Mouse (Mus musculus) E14TG2a.4 (cell line): ENCODE results near the gene Wbp4.

Source experiments
- CTCF ChIP-seq: conservative IDR thresholded peaks from 2 replicates; pipeline ENCODE4 v1.5.1; 2014; ENCODE audit warnings: low read length
- NANOG ChIP-seq: IDR thresholded peaks from 2 replicates; pipeline ENCODE4 v1.6.1; 2014; ENCODE audit warnings: borderline replicate concordance, low read length, mixed read lengths
- POU5F1 ChIP-seq: IDR thresholded peaks from 2 replicates; pipeline ENCODE4 v1.6.1; 2014; ENCODE audit warnings: low read length, borderline replicate concordance

- TF ChIP-seq CTCF: no peak
- no peak for TF ChIP-seq NANOG
- TF ChIP-seq POU5F1: no peak
These were observed 7.2 kb upstream of the Wbp4 start for GRCm38 (mm10) chr14:79488531-79488930.
